In genomic region chr6:111195333-111195732, GRCm38 (mm10) we compare ENCODE assay signal across 24 mouse cellular contexts.
"Had no signal": no experiment of that assay in that cellular context is flagged by ENCODE, and none has a peak within 500 bp of the region (broad histone marks: within the 10 kb centered on the region; RNA-seq: fewer than 3 reads in every experiment).

No protein-coding gene starts in this region.

- DNase-seq: kidney, adult 11 months; kidney, adult 8-10 months; kidney, postnatal 10 days; kidney, postnatal 36 days; liver; lung, adult 18-20 months; lung, postnatal 10 days; lung, postnatal 36 days; retina, postnatal 1 day; thymus, postnatal 25 days had no signal

- H3K27ac ChIP-seq: intestine, embryonic 15.5 days; kidney, embryonic 15.5 days; limb, embryonic 10.5 days; limb, embryonic 13.5 days; liver, embryonic 12.5 days; liver, embryonic 15.5 days; lung, embryonic 15.5 days; midbrain, embryonic 10.5 days; midbrain, embryonic 13.5 days; neural tube, embryonic 13.5 days; stomach, postnatal 0 days had no signal

- H3K4me3 ChIP-seq: intestine, embryonic 15.5 days; kidney, embryonic 15.5 days; limb, embryonic 10.5 days; limb, embryonic 13.5 days; liver, embryonic 12.5 days; liver, embryonic 15.5 days; lung, embryonic 15.5 days; megakaryocyte, embryonic 14.5 days; midbrain, embryonic 10.5 days; midbrain, embryonic 13.5 days; myocyte; neural tube, embryonic 13.5 days had no signal

- ATAC-seq: intestine, embryonic 15.5 days; liver, embryonic 12.5 days; midbrain, embryonic 13.5 days; midbrain, embryonic 16.5 days had no signal
